Mouse (Mus musculus): ENCODE results near the gene Olfr894.
"Not testable (repeated sequence)": the region's sequence is repeated elsewhere in the genome, so short reads cannot be mapped to it uniquely, and the experiment has no call there.

The Olfr894 gene

DNA sequence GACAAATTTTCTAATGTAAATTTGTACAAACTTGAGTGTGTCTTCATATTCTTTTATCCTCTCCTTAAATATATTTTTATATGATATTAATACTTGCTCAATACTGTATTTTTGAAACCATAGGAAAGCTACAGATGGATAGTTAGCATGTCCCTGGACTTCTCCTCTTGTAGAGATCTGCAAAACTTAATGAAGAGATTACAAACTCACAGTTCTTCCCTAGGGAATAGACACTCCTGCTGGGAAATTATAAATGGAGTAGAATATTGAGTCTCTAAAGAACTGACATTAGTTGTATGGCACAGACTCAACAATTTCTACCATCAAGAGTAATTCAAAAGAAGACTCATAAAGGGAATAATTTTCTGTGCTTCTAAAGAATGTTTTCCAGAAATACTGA is at the start of gene Olfr894:
Gene Olfr894 (plus strand): TSS at position 301 of the 400 bp plus-strand sequence.
- no peak for DNase-seq

DNA sequence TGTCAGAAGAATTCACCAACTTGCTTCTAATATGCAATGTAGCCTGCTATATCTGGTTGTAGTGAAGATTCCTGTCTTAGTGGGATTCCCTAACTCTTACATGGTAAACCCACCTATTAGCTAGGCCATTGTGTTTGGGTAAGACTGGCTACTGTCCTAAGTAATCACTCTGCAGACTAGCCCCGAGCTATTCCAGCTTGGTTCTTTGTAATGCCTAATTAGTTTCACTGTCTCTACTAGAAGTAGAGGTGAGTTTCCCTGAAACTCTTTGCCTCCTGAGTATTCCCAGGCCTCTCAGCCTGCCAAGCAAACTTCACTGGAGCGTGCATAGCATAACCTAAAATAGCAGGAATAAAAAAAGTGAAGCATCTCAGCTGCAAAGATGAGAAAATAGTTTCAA is 49.5 kb upstream of the Olfr894 start:
- not testable (repeated sequence) for DNase-seq

DNA sequence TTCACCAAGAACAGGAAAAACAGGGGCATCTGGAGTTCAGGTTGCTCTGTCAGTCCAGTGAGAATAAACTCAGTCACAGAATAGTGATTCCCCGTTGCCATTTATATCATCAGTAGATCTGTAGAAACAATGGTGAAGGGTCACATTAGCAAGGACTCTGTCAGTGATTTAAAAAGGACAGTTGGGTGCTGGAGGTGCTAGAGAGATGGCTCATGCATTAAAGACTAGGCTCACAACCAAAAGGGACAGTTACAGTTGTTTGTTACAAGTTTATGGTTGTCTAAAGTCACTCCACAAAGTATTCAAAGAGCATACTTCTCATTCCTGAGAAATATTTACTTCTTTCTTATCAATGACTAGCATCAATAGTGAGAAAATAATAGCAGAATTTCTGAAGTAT is 37.1 kb upstream of the Olfr894 start, which contains the start of gene Olfr891:
Gene Olfr891 (minus strand): TSS at position 101 of the 400 bp plus-strand sequence.
- no peak for DNase-seq

DNA sequence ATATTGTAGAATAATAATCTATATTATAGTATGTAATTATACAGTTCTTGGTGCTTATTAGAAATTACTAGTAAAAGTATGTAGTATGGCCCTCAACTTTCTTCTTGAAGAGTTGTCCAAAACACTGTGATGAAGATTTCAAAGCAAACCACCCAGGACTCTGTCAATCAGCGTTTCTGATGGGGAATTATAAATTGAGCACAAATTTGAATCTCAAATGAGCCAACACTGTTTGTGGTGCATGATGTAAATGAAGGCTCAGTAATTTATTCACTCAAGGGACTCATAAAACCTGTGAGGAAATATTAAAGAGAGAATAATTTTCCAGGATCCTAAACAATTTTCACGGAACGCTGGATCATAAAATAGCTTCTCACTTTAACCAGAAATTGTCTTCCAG is 9.8 kb upstream of the Olfr894 start, which contains the start of gene Olfr893:
Gene Olfr893 (plus strand): TSS at position 301 of the 400 bp plus-strand sequence.
- DNase-seq: no peak

DNA sequence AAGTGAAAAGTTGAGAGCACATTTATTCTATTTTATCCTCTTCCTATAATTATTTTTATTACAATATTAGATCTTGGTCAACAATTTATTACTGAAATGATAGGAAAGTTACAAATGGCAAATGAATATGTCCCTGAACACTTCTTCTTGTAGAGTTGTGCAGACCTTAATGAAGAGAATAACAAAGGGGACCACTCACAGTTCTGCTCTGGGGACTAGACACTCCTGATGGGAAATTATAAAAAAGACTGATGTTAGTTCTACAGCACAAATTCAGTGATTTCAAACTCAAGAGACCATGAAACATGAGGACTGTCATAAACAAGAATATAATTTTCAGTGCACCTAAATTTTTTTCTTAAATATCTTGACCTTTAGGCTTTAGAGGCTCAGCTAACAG is 34.6 kb downstream of the Olfr894 start, which contains the start of gene Olfr143:
Gene Olfr143 (plus strand): TSS at position 301 of the 400 bp plus-strand sequence.
- no peak for DNase-seq

- no peak for DNase-seq
Observed at GRCm38 (mm10) chr9:38267551-38267950, 49.7 kb downstream of the Olfr894 start, which contains the start of gene Olfr895. Gene Olfr895, plus strand, starts transcription at chr9:38267851.

All from layer of hippocampus, adult 9-11 months (tissue).